Mouse (Mus musculus): ENCODE measurements at regions not wholly inside any gene's neighbourhood (a gene's known extent, or its start where the extent isn't known, plus 50 kb on each side); places are given as distances from the start of the nearest gene placed in this dataset.
"Not testable (repeated sequence)": the region's sequence is repeated elsewhere in the genome, so short reads cannot be mapped to it uniquely, and the experiment has no call there.

- Histone ChIP-seq H3K27ac (ENCODE audit: low read depth) (no peak overlapping the region), H3K27me3 (replicated peaks; ENCODE audit: control insufficient read depth, insufficient read depth, low read length) (no peaks in the 10 kb centered on the region), H3K9me3 (ENCODE audit: control insufficient read depth, low read length) (no peaks in the 10 kb centered on the region), H3K36me3 (ENCODE audit: control insufficient read depth, insufficient read depth, low read length) (no peaks in the 10 kb centered on the region), H3K4me3 (ENCODE audit: low read depth, low read length) (no peak overlapping the region), H3K4me1 (replicated peaks; ENCODE audit: control insufficient read depth, insufficient read depth, low read length) (no peaks in the 10 kb centered on the region), H3K4me2 (ENCODE audit: low read length) (no peak overlapping the region), H3K9ac (ENCODE audit: low read length) (no peak overlapping the region)
- ATAC-seq (replicated peaks; ENCODE audit: low FRiP score, low TSS enrichment, low read depth) (no peak), DNase-seq (ENCODE audit: low spot score) (no peak)
- WGBS, result 63% methylated on average over 8 of the region's 8 CpGs
These were observed 123.6 kb downstream of the Tnfrsf21 start for GRCm38 (mm10) chr17:43139916-43140315.

GRCm38 (mm10) chr17:43141740-43142139, 125.4 kb downstream of the Tnfrsf21 start:
- Histone ChIP-seq H3K9me3 (ENCODE audit: control insufficient read depth, low read length) (no peaks in the 10 kb centered on the region), H3K4me1 (replicated peaks; ENCODE audit: control insufficient read depth, insufficient read depth, low read length) (no peaks in the 10 kb centered on the region), H3K9ac (ENCODE audit: low read length) (no peak overlapping the region), H3K36me3 (ENCODE audit: control insufficient read depth, insufficient read depth, low read length) (no peaks in the 10 kb centered on the region), H3K4me3 (ENCODE audit: low read depth, low read length) (no peak overlapping the region), H3K4me2 (ENCODE audit: low read length) (no peak overlapping the region), H3K27ac (ENCODE audit: low read depth) (no peak overlapping the region), H3K27me3 (replicated peaks; ENCODE audit: control insufficient read depth, insufficient read depth, low read length) (no peaks in the 10 kb centered on the region)
- DNase-seq (ENCODE audit: low spot score) (no peak), ATAC-seq (replicated peaks; ENCODE audit: low FRiP score, low TSS enrichment, low read depth) (no peak)
- WGBS, result 86% methylated on average over 7 of the region's 7 CpGs

GRCm38 (mm10) chr17:43145749-43146148, 124.4 kb upstream of the Adgrf1 start:
- WGBS, result 51% methylated on average over 1 of the region's 1 CpGs
- H3K9me3 ChIP-seq (ENCODE audit: control insufficient read depth, low read length), result no peaks in the 10 kb centered on the region
- H3K4me3 ChIP-seq (ENCODE audit: low read depth, low read length), result no peak overlapping the region
- ATAC-seq (replicated peaks; ENCODE audit: low FRiP score, low TSS enrichment, low read depth) (no peak), DNase-seq (ENCODE audit: low spot score) (no peak)
- no peak overlapping the region for H3K4me2 ChIP-seq (ENCODE audit: low read length)
- peaks cover 8% of the 10 kb centered on the region; the same call in 1 of the 2 replicates for H3K4me1 ChIP-seq (replicated peaks; ENCODE audit: control insufficient read depth, insufficient read depth, low read length)
- no peak overlapping the region for H3K27ac ChIP-seq (ENCODE audit: low read depth)
- H3K36me3 ChIP-seq (ENCODE audit: control insufficient read depth, insufficient read depth, low read length), result no peaks in the 10 kb centered on the region
- no peaks in the 10 kb centered on the region for H3K27me3 ChIP-seq (replicated peaks; ENCODE audit: control insufficient read depth, insufficient read depth, low read length)
- H3K9ac ChIP-seq (ENCODE audit: low read length), result no peak overlapping the region

- WGBS, result 2% methylated on average over 3 of the region's 3 CpGs
- H3K4me1 ChIP-seq (replicated peaks; ENCODE audit: control insufficient read depth, insufficient read depth, low read length), result peaks cover 8% of the 10 kb centered on the region; the same call in 1 of the 2 replicates
- DNase-seq (ENCODE audit: low spot score) (no peak), ATAC-seq (replicated peaks; ENCODE audit: low FRiP score, low TSS enrichment, low read depth) (no peak)
- H3K9ac ChIP-seq (ENCODE audit: low read length), result no peak overlapping the region
- H3K36me3 ChIP-seq (ENCODE audit: control insufficient read depth, insufficient read depth, low read length), result no peaks in the 10 kb centered on the region
- H3K27ac ChIP-seq (ENCODE audit: low read depth), result no peak overlapping the region
- no peak overlapping the region for H3K4me3 ChIP-seq (ENCODE audit: low read depth, low read length)
- H3K4me2 ChIP-seq (ENCODE audit: low read length), result no peak overlapping the region
- H3K9me3 ChIP-seq (ENCODE audit: control insufficient read depth, low read length), result no peaks in the 10 kb centered on the region
- no peaks in the 10 kb centered on the region for H3K27me3 ChIP-seq (replicated peaks; ENCODE audit: control insufficient read depth, insufficient read depth, low read length)
These were observed 122.2 kb upstream of the Adgrf1 start for GRCm38 (mm10) chr17:43147935-43148334.

- ATAC-seq (replicated peaks; ENCODE audit: low FRiP score, low TSS enrichment, low read depth), result no peak
- H3K27ac ChIP-seq (ENCODE audit: low read depth), result no peak overlapping the region
- WGBS, result 76% methylated on average over 3 of the region's 3 CpGs
These were observed 117.5 kb upstream of the Adgrf1 start for GRCm38 (mm10) chr17:43152620-43153019.

GRCm38 (mm10) chr17:43155271-43155670, 114.9 kb upstream of the Adgrf1 start:
- not testable (repeated sequence) for H3K27me3 ChIP-seq (replicated peaks; ENCODE audit: control insufficient read depth, insufficient read depth, low read length); DNase-seq (ENCODE audit: low spot score); H3K9ac ChIP-seq (ENCODE audit: low read length); H3K36me3 ChIP-seq (ENCODE audit: control insufficient read depth, insufficient read depth, low read length); H3K4me1 ChIP-seq (replicated peaks; ENCODE audit: control insufficient read depth, insufficient read depth, low read length); ATAC-seq (replicated peaks; ENCODE audit: low FRiP score, low TSS enrichment, low read depth); H3K4me3 ChIP-seq (ENCODE audit: low read depth, low read length); H3K9me3 ChIP-seq (ENCODE audit: control insufficient read depth, low read length); H3K27ac ChIP-seq (ENCODE audit: low read depth); H3K4me2 ChIP-seq (ENCODE audit: low read length)
- WGBS, result 93% methylated on average over 8 of the region's 8 CpGs

More at GRCm38 (mm10) chr17:43152620-43153019, 117.5 kb upstream of the Adgrf1 start:
- no peak overlapping the region for H3K4me3 ChIP-seq (ENCODE audit: low read depth, low read length)
- H3K4me2 ChIP-seq (ENCODE audit: low read length), result no peak overlapping the region
- peaks cover 7% of the 10 kb centered on the region; the same call in 1 of the 2 replicates for H3K4me1 ChIP-seq (replicated peaks; ENCODE audit: control insufficient read depth, insufficient read depth, low read length)
- no peaks in the 10 kb centered on the region for H3K9me3 ChIP-seq (ENCODE audit: control insufficient read depth, low read length)
- H3K36me3 ChIP-seq (ENCODE audit: control insufficient read depth, insufficient read depth, low read length), result no peaks in the 10 kb centered on the region
- H3K9ac ChIP-seq (ENCODE audit: low read length), result no peak overlapping the region
- H3K27me3 ChIP-seq (replicated peaks; ENCODE audit: control insufficient read depth, insufficient read depth, low read length), result no peaks in the 10 kb centered on the region
- no peak for DNase-seq (ENCODE audit: low spot score)

GRCm38 (mm10) chr17:43156116-43156515, 114.0 kb upstream of the Adgrf1 start:
- H3K4me2 ChIP-seq (ENCODE audit: low read length), result no peak overlapping the region
- 64% methylated on average over 5 of the region's 5 CpGs for WGBS
- H3K36me3 ChIP-seq (ENCODE audit: control insufficient read depth, insufficient read depth, low read length), result no peaks in the 10 kb centered on the region
- no peak overlapping the region for H3K4me3 ChIP-seq (ENCODE audit: low read depth, low read length)
- no peak overlapping the region for H3K27ac ChIP-seq (ENCODE audit: low read depth)
- no peaks in the 10 kb centered on the region for H3K27me3 ChIP-seq (replicated peaks; ENCODE audit: control insufficient read depth, insufficient read depth, low read length)
- H3K4me1 ChIP-seq (replicated peaks; ENCODE audit: control insufficient read depth, insufficient read depth, low read length), result peaks cover 9% of the 10 kb centered on the region
- no peak for DNase-seq (ENCODE audit: low spot score)
- no peaks in the 10 kb centered on the region for H3K9me3 ChIP-seq (ENCODE audit: control insufficient read depth, low read length)
- H3K9ac ChIP-seq (ENCODE audit: low read length), result no peak overlapping the region
- no peak for ATAC-seq (replicated peaks; ENCODE audit: low FRiP score, low TSS enrichment, low read depth)

GRCm38 (mm10) chr17:43157781-43158501, 112.2 kb upstream of the Adgrf1 start:
- Histone ChIP-seq H3K4me1 (replicated peaks; ENCODE audit: control insufficient read depth, insufficient read depth, low read length) (peaks cover 9% of the 10 kb centered on the region), H3K9ac (ENCODE audit: low read length) (no peak overlapping the region), H3K27ac (ENCODE audit: low read depth) (no peak overlapping the region), H3K27me3 (replicated peaks; ENCODE audit: control insufficient read depth, insufficient read depth, low read length) (no peaks in the 10 kb centered on the region), H3K4me3 (ENCODE audit: low read depth, low read length) (no peak overlapping the region), H3K36me3 (ENCODE audit: control insufficient read depth, insufficient read depth, low read length) (no peaks in the 10 kb centered on the region), H3K9me3 (ENCODE audit: control insufficient read depth, low read length) (no peaks in the 10 kb centered on the region), H3K4me2 (ENCODE audit: low read length) (peak overlapping the region; percentile 40)
- peak; percentile 54 for DNase-seq (ENCODE audit: low spot score)
- 31% methylated on average over 15 of the region's 15 CpGs for WGBS
- peak; percentile 74 for ATAC-seq (replicated peaks; ENCODE audit: low FRiP score, low TSS enrichment, low read depth)

GRCm38 (mm10) chr17:43158741-43159140, 111.4 kb upstream of the Adgrf1 start:
- no peaks in the 10 kb centered on the region for H3K27me3 ChIP-seq (replicated peaks; ENCODE audit: control insufficient read depth, insufficient read depth, low read length)
- no peak for ATAC-seq (replicated peaks; ENCODE audit: low FRiP score, low TSS enrichment, low read depth)
- no peaks in the 10 kb centered on the region for H3K9me3 ChIP-seq (ENCODE audit: control insufficient read depth, low read length)
- 26% methylated on average over 10 of the region's 10 CpGs for WGBS
- 0 out of 2 replicates have a peak overlapping the region, but pooled peaks have one; percentile 32 for H3K9ac ChIP-seq (ENCODE audit: low read length)
- peaks cover 9% of the 10 kb centered on the region for H3K4me1 ChIP-seq (replicated peaks; ENCODE audit: control insufficient read depth, insufficient read depth, low read length)
- H3K4me2 ChIP-seq (ENCODE audit: low read length), result peak overlapping the region; percentile 40
- H3K4me3 ChIP-seq (ENCODE audit: low read depth, low read length), result no peak overlapping the region
- peak overlapping the region; percentile 34; the same call in 1 of the 2 replicates for H3K27ac ChIP-seq (ENCODE audit: low read depth)
- no peak for DNase-seq (ENCODE audit: low spot score)
- no peaks in the 10 kb centered on the region for H3K36me3 ChIP-seq (ENCODE audit: control insufficient read depth, insufficient read depth, low read length)
